Comparison of ENCODE assay signal across 20 mouse cellular contexts in genomic region chr11:106625577-106625976, GRCm38 (mm10). TPM values are rescaled to one million over a fixed set of nuclear protein-coding genes. Genes with fewer than 3 reads are reported as not detected.
A peak's percentile ranks its signal among the peaks of the same experiment; 100 is the strongest.
DNase-seq lines count a peak whose midpoint lies in the region; ATAC-seq and TF ChIP-seq lines count a peak whose summit lies in the region.
"Had no signal": no experiment of that assay in that cellular context is flagged by ENCODE, and none has a peak within 500 bp of the region (broad histone marks: within the 10 kb centered on the region; RNA-seq: fewer than 3 reads in every experiment).

No protein-coding gene starts in this region.

- H3K27ac ChIP-seq in intestine, postnatal 0 days (ENCODE audit: low read depth, low read length): no peak overlapping the region
- no peak overlapping the region for H3K27ac ChIP-seq in intestine, embryonic 16.5 days (ENCODE audit: low read length)
- H3K27ac ChIP-seq in liver, embryonic 13.5 days: no peak overlapping the region
- no peak overlapping the region for H3K27ac ChIP-seq in liver, embryonic 12.5 days
- H3K27ac ChIP-seq in ES-Bruce4 (ENCODE audit: insufficient read depth, low read length): no peak overlapping the region
- H3K27ac ChIP-seq: forebrain, embryonic 10.5 days; hindbrain, embryonic 13.5 days had no signal

- CTCF ChIA-PET in Patski (lab: Charles Lee): no interaction called here

- TF ChIP-seq CTCF in intestine, postnatal 0 days (IDR thresholded peaks at IDR 0.05; ENCODE audit: low read depth): peak; percentile 48
- TF ChIP-seq CTCF in ES-Bruce4 (IDR thresholded peaks at IDR 0.05; ENCODE audit: low read depth, low read length) (peak; percentile 28), Patski (IDR thresholded peaks at IDR 0.05) (peak; percentile 52)

- H3K36me3 ChIP-seq in intestine, postnatal 0 days (ENCODE audit: control insufficient read depth, insufficient read depth): no peaks in the 10 kb centered on the region
- no peaks in the 10 kb centered on the region for H3K36me3 ChIP-seq in intestine, embryonic 16.5 days (ENCODE audit: control insufficient read depth, insufficient read depth, low read length)
- H3K36me3 ChIP-seq in liver, embryonic 13.5 days: no peaks in the 10 kb centered on the region
- H3K36me3 ChIP-seq in liver, embryonic 12.5 days: no peaks in the 10 kb centered on the region
- no peaks in the 10 kb centered on the region for H3K36me3 ChIP-seq in ES-Bruce4 (ENCODE audit: control insufficient read depth, insufficient read depth, low read length, poor library complexity, severe bottlenecking)
- H3K36me3 ChIP-seq: forebrain, embryonic 10.5 days; hindbrain, embryonic 13.5 days had no signal

- H3K4me3 ChIP-seq in intestine, postnatal 0 days (ENCODE audit: low read depth, low read length): no peak overlapping the region
- H3K4me3 ChIP-seq in intestine, embryonic 16.5 days (ENCODE audit: low read length): no peak overlapping the region
- no peak overlapping the region for H3K4me3 ChIP-seq in liver, embryonic 13.5 days (replicated peaks)
- H3K4me3 ChIP-seq in liver, embryonic 12.5 days: no peak overlapping the region
- no peak overlapping the region for H3K4me3 ChIP-seq in ES-Bruce4 (ENCODE audit: low read depth, low read length)
- H3K4me3 ChIP-seq: erythroblast, embryonic 14.5 days; forebrain, embryonic 10.5 days; hindbrain, embryonic 13.5 days had no signal

- no peaks in the 10 kb centered on the region for H3K27me3 ChIP-seq in intestine, postnatal 0 days (replicated peaks; ENCODE audit: control insufficient read depth, insufficient read depth, low read length)
- no peaks in the 10 kb centered on the region for H3K27me3 ChIP-seq in intestine, embryonic 16.5 days (replicated peaks; ENCODE audit: control insufficient read depth, insufficient read depth, low read length)
- H3K27me3 ChIP-seq in liver, embryonic 13.5 days: no peaks in the 10 kb centered on the region
- 0 out of 2 replicates have a peak, but pooled peaks cover 6% of the 10 kb centered on the region for H3K27me3 ChIP-seq in liver, embryonic 12.5 days (replicated peaks)
- H3K27me3 ChIP-seq in ES-Bruce4 (ENCODE audit: control insufficient read depth, insufficient read depth, low read length, poor library complexity, severe bottlenecking) (no peaks in the 10 kb centered on the region), Patski (no peaks in the 10 kb centered on the region)
- H3K27me3 ChIP-seq: CH12.LX; hindbrain, embryonic 13.5 days had no signal

- no peak for TF ChIP-seq EP300 in ES-Bruce4 (IDR thresholded peaks at IDR 0.05; ENCODE audit: insufficient read depth, low read depth, low read length)

- H3K9me3 ChIP-seq in intestine, postnatal 0 days (ENCODE audit: control insufficient read depth): no peaks in the 10 kb centered on the region
- no peaks in the 10 kb centered on the region for H3K9me3 ChIP-seq in intestine, embryonic 16.5 days (ENCODE audit: control insufficient read depth, low read length)
- H3K9me3 ChIP-seq in liver, embryonic 13.5 days (replicated peaks): no peaks in the 10 kb centered on the region
- no peaks in the 10 kb centered on the region for H3K9me3 ChIP-seq in liver, embryonic 12.5 days (replicated peaks)
- no peaks in the 10 kb centered on the region for H3K9me3 ChIP-seq in ES-Bruce4 (replicated peaks; ENCODE audit: control insufficient read depth, insufficient read depth, low read length, poor library complexity, severe bottlenecking)
- H3K9me3 ChIP-seq: forebrain, embryonic 10.5 days; hindbrain, embryonic 13.5 days had no signal

- no peak overlapping the region for H3K4me2 ChIP-seq in intestine, postnatal 0 days (replicated peaks; ENCODE audit: low read depth)
- no peak overlapping the region for H3K4me2 ChIP-seq in intestine, embryonic 16.5 days (ENCODE audit: low read depth, low read length)
- H3K4me2 ChIP-seq in liver, embryonic 13.5 days: no peak overlapping the region
- H3K4me2 ChIP-seq in liver, embryonic 12.5 days: no peak overlapping the region
- H3K4me2 ChIP-seq: hindbrain, embryonic 13.5 days had no signal

- in situ Hi-C loops in Patski (cut with MboI; ENCODE audit: low pct_unique_long_range_greater_than_20kb): loop anchor here (5.0 kb wide), 3 partner anchors 68 to 208 kb away; no protein-coding TSS in a partner anchor

- 40% methylated on average over 3 of the region's 3 CpGs for WGBS in intestine, postnatal 0 days
- 45% methylated on average over 3 of the region's 3 CpGs for WGBS in intestine, embryonic 16.5 days
- WGBS in liver, embryonic 13.5 days (ENCODE audit: insufficient replicate concordance): 43% methylated on average over 3 of the region's 3 CpGs
- 46% methylated on average over 3 of the region's 3 CpGs for WGBS in liver, embryonic 12.5 days (ENCODE audit: insufficient replicate concordance)

- POLR2A ChIA-PET in Patski (lab: Charles Lee): no interaction called here

- no peaks in the 10 kb centered on the region for H3K4me1 ChIP-seq in intestine, postnatal 0 days (replicated peaks; ENCODE audit: control insufficient read depth, insufficient read depth, low read length)
- H3K4me1 ChIP-seq in intestine, embryonic 16.5 days (ENCODE audit: control insufficient read depth, insufficient read depth, low read length): no peaks in the 10 kb centered on the region
- H3K4me1 ChIP-seq in liver, embryonic 13.5 days (replicated peaks): peaks cover 11% of the 10 kb centered on the region
- peaks cover 9% of the 10 kb centered on the region for H3K4me1 ChIP-seq in liver, embryonic 12.5 days
- H3K4me1 ChIP-seq in ES-Bruce4 (ENCODE audit: control insufficient read depth, insufficient read depth, low read length): no peaks in the 10 kb centered on the region
- H3K4me1 ChIP-seq: hindbrain, embryonic 13.5 days had no signal

- no peak for DNase-seq in liver, embryonic 13.5 days
- DNase-seq in Patski (ENCODE audit: low read depth, low spot score): no peak
- no peak for DNase-seq in Muller cell, postnatal 12 days (ENCODE audit: inconsistent ontology term)
- DNase-seq: adrenal gland, postnatal 14 days; cerebellum, adult 11-12 months; cerebellum, adult 9-10 months; cerebellum, postnatal 25 days; gastrocnemius, postnatal 36 days; heart, adult 11 months; heart, postnatal 14 days had no signal

- TF ChIP-seq POLR2A in ES-Bruce4 (IDR thresholded peaks at IDR 0.05; ENCODE audit: insufficient read depth, low read length): no peak

- H3K9ac ChIP-seq in intestine, postnatal 0 days (ENCODE audit: low read depth, low read length): no peak overlapping the region
- H3K9ac ChIP-seq in intestine, embryonic 16.5 days (ENCODE audit: low read depth, low read length): no peak overlapping the region
- H3K9ac ChIP-seq in liver, embryonic 13.5 days: no peak overlapping the region
- no peak overlapping the region for H3K9ac ChIP-seq in liver, embryonic 12.5 days
- no peak overlapping the region for H3K9ac ChIP-seq in ES-Bruce4 (ENCODE audit: low read depth, poor library complexity, severe bottlenecking)
- H3K9ac ChIP-seq: hindbrain, embryonic 13.5 days had no signal

- ATAC-seq in intestine, postnatal 0 days: no peak
- ATAC-seq in intestine, embryonic 16.5 days: no peak
- ATAC-seq in liver, embryonic 13.5 days (ENCODE audit: low read depth): 0 out of 2 replicates have a peak, but pooled peaks have one; percentile 27
- no peak for ATAC-seq in liver, embryonic 12.5 days
- no peak for ATAC-seq in Patski
- ATAC-seq: activated CD4-positive, CD25-positive, alpha-beta regulatory T cell, adult 4 months; forebrain, embryonic 14.5 days had no signal

RNA-seq across cellular contexts. Expression of gene Tex2, which starts 12.4 kb away (rescaled TPM):
- 17.1 and 19.3 TPM in 2 replicates for polyA plus RNA-seq in intestine, postnatal 0 days (2015; fragmentation: Nextera tagmentation; extraction: Ambion mirVana)
- 11.7 and 14.2 TPM in 2 replicates for polyA plus RNA-seq in intestine, embryonic 16.5 days (2015; fragmentation: Nextera tagmentation; extraction: Ambion mirVana)
- 7.5 and 9.8 TPM in 2 replicates for polyA plus RNA-seq in liver, embryonic 13.5 days (2015; fragmentation: Nextera tagmentation; extraction: Ambion mirVana)
- 11.3 and 11.7 TPM in 2 replicates for polyA plus RNA-seq in liver, embryonic 12.5 days (2016; fragmentation: Nextera tagmentation; extraction: Ambion mirVana)
- polyA plus RNA-seq in ES-Bruce4 (2011; ENCODE audit: insufficient read depth, insufficient read length, low read depth, missing spikeins): 28.8 and 31.3 TPM in 2 replicates
- 16.0 TPM for polyA plus RNA-seq in Patski (2021)
